Mouse (Mus musculus): ENCODE data around the gene Asb17.

- no peak for TF ChIP-seq POLR2A (IDR thresholded peaks at IDR 0.05; ENCODE audit: borderline replicate concordance, low read depth, low read length)
- no peak for TF ChIP-seq CTCF (IDR thresholded peaks at IDR 0.05; ENCODE audit: low read depth, low read length)
These were observed 11.4 kb upstream of the Asb17 start for GRCm38 (mm10) chr3:153832654-153832945.

Data from bone marrow macrophage, adult 2 months (primary cell).